Mouse (Mus musculus) hindbrain, embryonic 10.5 days (tissue): ENCODE results near the gene Ifit3b. TPM values are rescaled to one million over a fixed set of nuclear protein-coding genes. Genes with fewer than 3 reads are reported as not detected.
"Not testable (repeated sequence)": the region's sequence is repeated elsewhere in the genome, so short reads cannot be mapped to it uniquely, and the experiment has no call there.

Source experiments
- DNase-seq: peaks from one replicate; pipeline ENCODE4 v3.0.0-alpha.2; 2017; ENCODE audit warnings: low spot score
- H3K27ac ChIP-seq: fragments of 300-500 bp; sonication (generic); 2 replicates; pipeline ENCODE4 v1.5.1; 2016; ENCODE audit warnings: mild to moderate bottlenecking, moderate library complexity
- H3K27me3 ChIP-seq: fragments of 300-500 bp; sonication (generic); 2 replicates; pipeline ENCODE4 v1.6.1; 2016; ENCODE audit warnings: mild to moderate bottlenecking; ENCODE audit not compliant: poor library complexity, insufficient read depth, severe bottlenecking
- H3K36me3 ChIP-seq: fragments of 300-500 bp; sonication (generic); 2 replicates; pipeline ENCODE4 v1.6.1; 2016; ENCODE audit warnings: mild to moderate bottlenecking, moderate library complexity
- H3K4me1 ChIP-seq: fragments of 300-500 bp; sonication (generic); replicated peaks from 2 replicates; pipeline ENCODE4 v1.6.1; 2016; ENCODE audit warnings: mild to moderate bottlenecking
- H3K4me3 ChIP-seq: fragments of 300-500 bp; sonication (generic); 2 replicates; pipeline ENCODE4 v1.5.1; 2016; ENCODE audit warnings: mild to moderate bottlenecking, moderate library complexity
- H3K9me3 ChIP-seq: fragments of 300-500 bp; sonication (generic); 2 replicates; pipeline ENCODE4 v1.6.1; 2016; ENCODE audit warnings: mild to moderate bottlenecking, moderate library complexity
- WGBS: fragments of 180-500 bp; shearing (Covaris S2); methylation state at CpG from one replicate; pipeline ENCODE4 v1.1.7; 2016; 5-methylcytosine and 5-hydroxymethylcytosine counted together
- polyA plus RNA-seq: library from polyadenylated mRNA; unstranded; fragments of >200 nt; fragmentation: Nextera tagmentation; extraction: Ambion mirVana; gene quantifications from 2 replicates; pipeline ENCODE4 v1.2.1, GENCODE M21; 2016

Gene Ifit3b
- not detected in 2 replicates for polyA plus RNA-seq

GRCm38 (mm10) chr19:34607237-34608051 lies at the start of gene Ifit3b:
Gene Ifit3b (plus strand): TSS chr19:34607970.
- not testable (repeated sequence) for H3K27me3 ChIP-seq, H3K4me3 ChIP-seq, H3K27ac ChIP-seq, H3K36me3 ChIP-seq, DNase-seq, H3K9me3 ChIP-seq, H3K4me1 ChIP-seq
- 60% methylated on average over 4 of the region's 4 CpGs for WGBS

GRCm38 (mm10) chr19:34562556-34562955 lies 45.2 kb upstream of the Ifit3b start:
- Histone ChIP-seq H3K27me3 (no peaks in the 10 kb centered on the region), H3K27ac (no peak overlapping the region), H3K4me1 (peaks cover 12% of the 10 kb centered on the region), H3K9me3 (no peaks in the 10 kb centered on the region), H3K4me3 (no peak overlapping the region), H3K36me3 (no peaks in the 10 kb centered on the region)
- DNase-seq = no peak

- H3K36me3 ChIP-seq = no peaks in the 10 kb centered on the region
- DNase-seq = no peak
- 64% methylated on average over 1 of the region's 1 CpGs for WGBS
- no peak overlapping the region for H3K4me3 ChIP-seq
- H3K27ac ChIP-seq = no peak overlapping the region
- H3K4me1 ChIP-seq = no peaks in the 10 kb centered on the region; the same call in 1 of the 2 replicates
- H3K9me3 ChIP-seq = no peaks in the 10 kb centered on the region
- no peaks in the 10 kb centered on the region for H3K27me3 ChIP-seq
These were observed 41.5 kb upstream of the Ifit3b start for GRCm38 (mm10) chr19:34566178-34566784.

- H3K27me3 ChIP-seq = no peaks in the 10 kb centered on the region
- no peak overlapping the region for H3K4me3 ChIP-seq
- no peak overlapping the region for H3K27ac ChIP-seq
- H3K4me1 ChIP-seq = no peaks in the 10 kb centered on the region; the same call in 1 of the 2 replicates
- no peaks in the 10 kb centered on the region for H3K9me3 ChIP-seq
- WGBS = 76% methylated on average over 7 of the region's 7 CpGs
- DNase-seq = no peak
- no peaks in the 10 kb centered on the region for H3K36me3 ChIP-seq
These were observed 38.5 kb upstream of the Ifit3b start for GRCm38 (mm10) chr19:34568988-34569895.

GRCm38 (mm10) chr19:34569896-34570476 lies 37.8 kb upstream of the Ifit3b start:
- 74% methylated on average over 4 of the region's 4 CpGs for WGBS

GRCm38 (mm10) chr19:34571080-34571479 lies 36.7 kb upstream of the Ifit3b start:
- Histone ChIP-seq H3K9me3 (no peaks in the 10 kb centered on the region), H3K27me3 (no peaks in the 10 kb centered on the region), H3K27ac (no peak overlapping the region), H3K4me3 (no peak overlapping the region), H3K4me1 (no peaks in the 10 kb centered on the region; the same call in 1 of the 2 replicates), H3K36me3 (no peaks in the 10 kb centered on the region)
- no peak for DNase-seq
- 84% methylated on average over 1 of the region's 1 CpGs for WGBS

More at GRCm38 (mm10) chr19:34569896-34570476, 37.8 kb upstream of the Ifit3b start:
- Histone ChIP-seq H3K27me3 (no peaks in the 10 kb centered on the region), H3K4me1 (no peaks in the 10 kb centered on the region; the same call in 1 of the 2 replicates), H3K4me3 (no peak overlapping the region), H3K36me3 (no peaks in the 10 kb centered on the region), H3K9me3 (no peaks in the 10 kb centered on the region), H3K27ac (no peak overlapping the region)
- no peak for DNase-seq

GRCm38 (mm10) chr19:34573650-34574049 lies 34.1 kb upstream of the Ifit3b start:
- no peak for DNase-seq
- WGBS = 90% methylated on average over 5 of the region's 5 CpGs
- Histone ChIP-seq H3K9me3 (no peaks in the 10 kb centered on the region), H3K27me3 (no peaks in the 10 kb centered on the region), H3K4me1 (no peaks in the 10 kb centered on the region), H3K36me3 (no peaks in the 10 kb centered on the region), H3K4me3 (no peak overlapping the region), H3K27ac (no peak overlapping the region)

GRCm38 (mm10) chr19:34577121-34577520 lies 30.6 kb upstream of the Ifit3b start:
- WGBS = 76% methylated on average over 1 of the region's 1 CpGs
- Histone ChIP-seq H3K27ac (no peak overlapping the region), H3K9me3 (no peaks in the 10 kb centered on the region), H3K27me3 (no peaks in the 10 kb centered on the region), H3K36me3 (no peaks in the 10 kb centered on the region), H3K4me1 (no peaks in the 10 kb centered on the region), H3K4me3 (no peak overlapping the region)
- no peak for DNase-seq

- H3K27me3 ChIP-seq, H3K4me3 ChIP-seq, H3K4me1 ChIP-seq, H3K27ac ChIP-seq, H3K36me3 ChIP-seq, DNase-seq, H3K9me3 ChIP-seq: not testable (repeated sequence)
- WGBS = 88% methylated on average over 2 of the region's 2 CpGs
These were observed 25.1 kb upstream of the Ifit3b start for GRCm38 (mm10) chr19:34582696-34583095.

- H3K36me3 ChIP-seq, H3K9me3 ChIP-seq, H3K27me3 ChIP-seq, H3K4me3 ChIP-seq, H3K4me1 ChIP-seq, DNase-seq, H3K27ac ChIP-seq: not testable (repeated sequence)
- 77% methylated on average over 2 of the region's 2 CpGs for WGBS
These were observed 24.5 kb upstream of the Ifit3b start, which contains the start of gene Ifit3 for GRCm38 (mm10) chr19:34583126-34583766. Gene Ifit3 (plus strand): TSS chr19:34583531.

GRCm38 (mm10) chr19:34585740-34586458 lies 21.9 kb upstream of the Ifit3b start:
- H3K27ac ChIP-seq, H3K4me3 ChIP-seq, H3K4me1 ChIP-seq, H3K9me3 ChIP-seq, H3K36me3 ChIP-seq, DNase-seq, H3K27me3 ChIP-seq: not testable (repeated sequence)
- WGBS = 74% methylated on average over 5 of the region's 5 CpGs
